Mouse (Mus musculus): ENCODE results near the gene Gm17334.

- TF ChIP-seq SIN3A (IDR thresholded peaks at IDR 0.05; ENCODE audit: low read length) (no peak), POLR2AphosphoS2 (IDR thresholded peaks at IDR 0.05; ENCODE audit: low read length) (no peak), POLR2A (IDR thresholded peaks at IDR 0.05; ENCODE audit: control insufficient read depth in 1 of 2, insufficient read depth in 1 of 2, low read depth in 1 of 2, low read length in 2 of 2, poor library complexity in 1 of 2) (no peak), USF2 (IDR thresholded peaks at IDR 0.05; ENCODE audit: borderline replicate concordance in 1 of 2, insufficient read depth in 1 of 2, low read depth in 1 of 2, low read length in 2 of 2) (no peak), MAFK (IDR thresholded peaks at IDR 0.05; ENCODE audit: borderline replicate concordance, low read depth, low read length) (no peak), CTCF (IDR thresholded peaks at IDR 0.05 in 2 of 3, conservative IDR thresholded peaks at IDR 0.05 in 1 of 3; ENCODE audit: control insufficient read depth in 1 of 3, insufficient read depth in 1 of 3, low read depth in 2 of 3, low read length in 3 of 3, poor library complexity in 1 of 3, severe bottlenecking in 1 of 3) (no peak), ZNF384 (IDR thresholded peaks at IDR 0.05; ENCODE audit: low read depth, low read length) (no peak), NRF1 (IDR thresholded peaks at IDR 0.05; ENCODE audit: insufficient read depth, low read depth, low read length, poor library complexity, severe bottlenecking) (no peak), ZMIZ1 (IDR thresholded peaks at IDR 0.05; ENCODE audit: low read depth, low read length) (no peak), TBP (IDR thresholded peaks at IDR 0.05; ENCODE audit: low read depth, low read length) (no peak)
Measured at GRCm38 (mm10) chr11:53820516-53821170, 47.7 kb upstream of the Gm17334 start.

Data from MEL (cell line).